Mouse (Mus musculus): ENCODE data around the gene Zdhhc25. TPM values are rescaled to one million over a fixed set of nuclear protein-coding genes. Genes with fewer than 3 reads are reported as not detected.

Zdhhc25 gene
- polyA plus RNA-seq, 1 experiment from 2014 or later: not detected

- Histone ChIP-seq H3K27ac (ENCODE audit: low read length) (no peak overlapping the region), H3K4me2 (ENCODE audit: low read length) (no peak overlapping the region), H3K36me3 (ENCODE audit: control insufficient read depth, insufficient read depth) (no peaks in the 10 kb centered on the region), H3K27me3 (replicated peaks; ENCODE audit: control insufficient read depth, insufficient read depth, low read length) (no peaks in the 10 kb centered on the region), H3K4me1 (replicated peaks; ENCODE audit: control insufficient read depth, insufficient read depth, low read length) (no peaks in the 10 kb centered on the region), H3K9ac (replicated peaks; ENCODE audit: low read depth, low read length) (no peak overlapping the region), H3K9me3 (ENCODE audit: control insufficient read depth, low read length) (no peaks in the 10 kb centered on the region), H3K4me3 (replicated peaks; ENCODE audit: low read length) (no peak overlapping the region)
- ATAC-seq: no peak
- WGBS: 70% methylated on average over 9 of the region's 9 CpGs
These were observed 3.1 kb downstream of the Zdhhc25 start for GRCm38 (mm10) chr15:88603091-88603732.

GRCm38 (mm10) chr15:88603733-88604119 lies 3.6 kb downstream of the Zdhhc25 start:
- ATAC-seq: no peak
- Histone ChIP-seq H3K9ac (replicated peaks; ENCODE audit: low read depth, low read length) (no peak overlapping the region), H3K4me1 (replicated peaks; ENCODE audit: control insufficient read depth, insufficient read depth, low read length) (no peaks in the 10 kb centered on the region), H3K4me3 (replicated peaks; ENCODE audit: low read length) (no peak overlapping the region), H3K27ac (ENCODE audit: low read length) (no peak overlapping the region), H3K27me3 (replicated peaks; ENCODE audit: control insufficient read depth, insufficient read depth, low read length) (no peaks in the 10 kb centered on the region), H3K36me3 (ENCODE audit: control insufficient read depth, insufficient read depth) (no peaks in the 10 kb centered on the region), H3K9me3 (ENCODE audit: control insufficient read depth, low read length) (no peaks in the 10 kb centered on the region), H3K4me2 (ENCODE audit: low read length) (no peak overlapping the region)
- WGBS: 88% methylated on average over 1 of the region's 1 CpGs

GRCm38 (mm10) chr15:88604669-88605414 lies 4.7 kb downstream of the Zdhhc25 start:
- no peaks in the 10 kb centered on the region for H3K27me3 ChIP-seq (replicated peaks; ENCODE audit: control insufficient read depth, insufficient read depth, low read length)
- 86% methylated on average over 17 of the region's 17 CpGs for WGBS
- no peak for ATAC-seq

GRCm38 (mm10) chr15:88605415-88605785 lies 5.3 kb downstream of the Zdhhc25 start:
- Histone ChIP-seq H3K27ac (ENCODE audit: low read length) (no peak overlapping the region), H3K4me2 (ENCODE audit: low read length) (no peak overlapping the region), H3K36me3 (ENCODE audit: control insufficient read depth, insufficient read depth) (no peaks in the 10 kb centered on the region), H3K9ac (replicated peaks; ENCODE audit: low read depth, low read length) (no peak overlapping the region), H3K4me3 (replicated peaks; ENCODE audit: low read length) (no peak overlapping the region), H3K4me1 (replicated peaks; ENCODE audit: control insufficient read depth, insufficient read depth, low read length) (no peaks in the 10 kb centered on the region), H3K9me3 (ENCODE audit: control insufficient read depth, low read length) (no peaks in the 10 kb centered on the region), H3K27me3 (replicated peaks; ENCODE audit: control insufficient read depth, insufficient read depth, low read length) (no peaks in the 10 kb centered on the region)
- WGBS: 91% methylated on average over 5 of the region's 5 CpGs
- ATAC-seq: no peak

More at GRCm38 (mm10) chr15:88604669-88605414, 4.7 kb downstream of the Zdhhc25 start:
- Histone ChIP-seq H3K9ac (replicated peaks; ENCODE audit: low read depth, low read length) (no peak overlapping the region), H3K9me3 (ENCODE audit: control insufficient read depth, low read length) (no peaks in the 10 kb centered on the region), H3K4me1 (replicated peaks; ENCODE audit: control insufficient read depth, insufficient read depth, low read length) (no peaks in the 10 kb centered on the region), H3K4me2 (ENCODE audit: low read length) (no peak overlapping the region), H3K36me3 (ENCODE audit: control insufficient read depth, insufficient read depth) (no peaks in the 10 kb centered on the region), H3K4me3 (replicated peaks; ENCODE audit: low read length) (no peak overlapping the region), H3K27ac (ENCODE audit: low read length) (no peak overlapping the region)

- WGBS: 45% methylated on average over 16 of the region's 16 CpGs
These were observed 17.0 kb downstream of the Zdhhc25 start for GRCm38 (mm10) chr15:88617125-88617524.

GRCm38 (mm10) chr15:88618008-88618773 lies 18.1 kb downstream of the Zdhhc25 start:
- Histone ChIP-seq H3K27me3 (replicated peaks; ENCODE audit: control insufficient read depth, insufficient read depth, low read length) (no peaks in the 10 kb centered on the region), H3K9me3 (ENCODE audit: control insufficient read depth, low read length) (no peaks in the 10 kb centered on the region), H3K4me1 (replicated peaks; ENCODE audit: control insufficient read depth, insufficient read depth, low read length) (peaks cover 7% of the 10 kb centered on the region; the same call in 1 of the 2 replicates), H3K4me2 (ENCODE audit: low read length) (peak overlapping the region; percentile 21), H3K27ac (ENCODE audit: low read length) (no peak overlapping the region), H3K36me3 (ENCODE audit: control insufficient read depth, insufficient read depth) (no peaks in the 10 kb centered on the region), H3K9ac (replicated peaks; ENCODE audit: low read depth, low read length) (no peak overlapping the region), H3K4me3 (replicated peaks; ENCODE audit: low read length) (no peak overlapping the region)
- no peak for ATAC-seq
- 21% methylated on average over 17 of the region's 17 CpGs for WGBS

More at GRCm38 (mm10) chr15:88617125-88617524, 17.0 kb downstream of the Zdhhc25 start:
- Histone ChIP-seq H3K4me1 (replicated peaks; ENCODE audit: control insufficient read depth, insufficient read depth, low read length) (peaks cover 7% of the 10 kb centered on the region; the same call in 1 of the 2 replicates), H3K4me3 (replicated peaks; ENCODE audit: low read length) (no peak overlapping the region), H3K9ac (replicated peaks; ENCODE audit: low read depth, low read length) (no peak overlapping the region), H3K36me3 (ENCODE audit: control insufficient read depth, insufficient read depth) (no peaks in the 10 kb centered on the region), H3K27ac (ENCODE audit: low read length) (no peak overlapping the region), H3K9me3 (ENCODE audit: control insufficient read depth, low read length) (no peaks in the 10 kb centered on the region), H3K4me2 (ENCODE audit: low read length) (no peak overlapping the region), H3K27me3 (replicated peaks; ENCODE audit: control insufficient read depth, insufficient read depth, low read length) (no peaks in the 10 kb centered on the region)
- ATAC-seq: no peak

- no peak for ATAC-seq
- H3K36me3 ChIP-seq (ENCODE audit: control insufficient read depth, insufficient read depth): no peaks in the 10 kb centered on the region
These were observed 19.9 kb downstream of the Zdhhc25 start for GRCm38 (mm10) chr15:88620017-88620416.

GRCm38 (mm10) chr15:88623891-88624290 lies 23.8 kb downstream of the Zdhhc25 start:
- 93% methylated on average over 2 of the region's 2 CpGs for WGBS
- Histone ChIP-seq H3K27me3 (replicated peaks; ENCODE audit: control insufficient read depth, insufficient read depth, low read length) (no peaks in the 10 kb centered on the region), H3K36me3 (ENCODE audit: control insufficient read depth, insufficient read depth) (no peaks in the 10 kb centered on the region), H3K27ac (ENCODE audit: low read length) (no peak overlapping the region), H3K4me3 (replicated peaks; ENCODE audit: low read length) (no peak overlapping the region), H3K4me2 (ENCODE audit: low read length) (no peak overlapping the region), H3K9me3 (ENCODE audit: control insufficient read depth, low read length) (peaks cover 2% of the 10 kb centered on the region; the same call in 1 of the 2 replicates), H3K9ac (replicated peaks; ENCODE audit: low read depth, low read length) (no peak overlapping the region), H3K4me1 (replicated peaks; ENCODE audit: control insufficient read depth, insufficient read depth, low read length) (no peaks in the 10 kb centered on the region)
- ATAC-seq: no peak

More at GRCm38 (mm10) chr15:88620017-88620416, 19.9 kb downstream of the Zdhhc25 start:
- H3K9ac ChIP-seq (replicated peaks; ENCODE audit: low read depth, low read length): no peak overlapping the region
- 96% methylated on average over 2 of the region's 2 CpGs for WGBS
- H3K4me2 ChIP-seq (ENCODE audit: low read length): no peak overlapping the region
- H3K27ac ChIP-seq (ENCODE audit: low read length): no peak overlapping the region
- peaks cover 7% of the 10 kb centered on the region; the same call in 1 of the 2 replicates for H3K4me1 ChIP-seq (replicated peaks; ENCODE audit: control insufficient read depth, insufficient read depth, low read length)
- H3K4me3 ChIP-seq (replicated peaks; ENCODE audit: low read length): no peak overlapping the region
- H3K27me3 ChIP-seq (replicated peaks; ENCODE audit: control insufficient read depth, insufficient read depth, low read length): no peaks in the 10 kb centered on the region
- H3K9me3 ChIP-seq (ENCODE audit: control insufficient read depth, low read length): peaks cover 2% of the 10 kb centered on the region; the same call in 1 of the 2 replicates

GRCm38 (mm10) chr15:88624874-88625277 lies 24.8 kb downstream of the Zdhhc25 start:
- H3K4me2 ChIP-seq (ENCODE audit: low read length): no peak overlapping the region
- H3K36me3 ChIP-seq (ENCODE audit: control insufficient read depth, insufficient read depth): no peaks in the 10 kb centered on the region
- no peaks in the 10 kb centered on the region for H3K4me1 ChIP-seq (replicated peaks; ENCODE audit: control insufficient read depth, insufficient read depth, low read length)
- peaks cover 2% of the 10 kb centered on the region; the same call in 1 of the 2 replicates for H3K9me3 ChIP-seq (ENCODE audit: control insufficient read depth, low read length)
- no peaks in the 10 kb centered on the region for H3K27me3 ChIP-seq (replicated peaks; ENCODE audit: control insufficient read depth, insufficient read depth, low read length)
- no peak overlapping the region for H3K27ac ChIP-seq (ENCODE audit: low read length)
- 53% methylated on average over 6 of the region's 6 CpGs for WGBS
- ATAC-seq: no peak
- H3K4me3 ChIP-seq (replicated peaks; ENCODE audit: low read length): no peak overlapping the region
- no peak overlapping the region for H3K9ac ChIP-seq (replicated peaks; ENCODE audit: low read depth, low read length)
